Mouse (Mus musculus) kidney, adult 2 months (tissue): ENCODE measurements around the gene Lsp1.

Experiments
- CTCF ChIP-seq: fragments of 200-500 bp; conservative IDR thresholded peaks from 2 replicates; pipeline ENCODE4 v1.5.1; 2011; ENCODE audit warnings: low read depth, mild to moderate bottlenecking, control low read depth, low read length, moderate library complexity, mixed read lengths; ENCODE audit not compliant: insufficient read depth, insufficient read length
- POLR2A ChIP-seq: fragments of 200-500 bp; IDR thresholded peaks from one replicate; pipeline ENCODE4 v1.6.1; 2011; ENCODE audit warnings: low read depth, low read length, control low read depth

DNA sequence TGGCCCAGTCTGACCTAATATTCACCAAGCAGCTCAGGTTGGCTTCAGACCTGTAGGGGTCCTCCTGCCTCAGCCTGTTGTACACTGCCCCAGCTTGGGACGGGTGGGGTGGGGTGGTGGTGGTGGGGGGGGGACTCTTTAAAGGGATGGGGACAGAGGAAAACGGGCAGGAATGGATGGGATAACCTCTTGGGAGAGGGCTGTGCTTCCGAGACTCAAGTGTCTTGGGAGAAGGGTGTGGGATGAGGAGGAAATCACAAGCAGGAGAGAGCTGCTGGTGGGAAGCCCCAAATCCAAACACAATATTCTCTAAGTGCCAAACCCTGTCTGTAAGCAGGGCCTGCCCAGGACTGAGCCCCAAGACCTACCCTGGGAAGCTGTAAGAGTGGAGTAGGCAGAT lies 44.4 kb upstream of the Lsp1 start:
- TF ChIP-seq CTCF (no peak), POLR2A (no peak)
